Mouse (Mus musculus) ES-Bruce4 (cell line): Measurements from ENCODE around the gene Ifna15.

ENCODE experiments used
- CTCF ChIP-seq: IDR thresholded peaks from one replicate; pipeline ENCODE4 v1.8.1; 2011; ENCODE audit warnings: low read depth, low read length
- POLR2A ChIP-seq: IDR thresholded peaks from one replicate; pipeline ENCODE4 v1.8.1; 2011; ENCODE audit warnings: low read length; ENCODE audit not compliant: insufficient read depth

DNA sequence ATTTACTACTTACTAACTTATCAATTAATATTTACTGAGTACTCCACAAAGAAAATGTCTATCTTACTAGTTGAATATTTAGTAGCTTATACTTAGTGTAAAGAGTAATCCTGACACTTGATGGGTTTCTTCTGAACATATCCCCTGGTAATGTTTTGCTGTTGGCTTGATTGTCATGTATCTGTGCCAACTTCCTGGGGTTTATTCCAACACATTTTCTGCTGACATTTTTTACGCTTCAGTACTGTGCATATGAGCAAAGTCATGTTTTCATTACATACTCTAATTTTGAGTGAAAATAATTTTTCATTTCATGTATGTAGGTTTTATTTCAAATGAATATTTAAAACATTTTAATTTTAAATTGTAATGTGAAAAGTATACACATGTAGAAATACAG lies 23.1 kb downstream of the Ifna15 start:
- TF ChIP-seq CTCF: no peak
- no peak for TF ChIP-seq POLR2A
